Mouse (Mus musculus) liver, embryonic 13.5 days (tissue): ENCODE data around the gene Kdm5a. TPM values are rescaled to one million over a fixed set of nuclear protein-coding genes. Genes with fewer than 3 reads are reported as not detected.

ENCODE experiments used
- ATAC-seq: fragments of 200-750 bp; cut with Nextera tagmentation; 2 replicates; pipeline ENCODE4 v1.8.0; 2017; ENCODE audit warnings: low read depth, mild to moderate bottlenecking, moderate number of reproducible peaks, moderate library complexity
- DNase-seq: peaks from one replicate; pipeline ENCODE4 v3.0.0; 2022
- H3K27ac ChIP-seq: fragments of 300-500 bp; sonication (generic); 2 replicates; pipeline ENCODE4 v1.5.1; 2015; ENCODE audit warnings: moderate library complexity, mild to moderate bottlenecking, inconsistent platforms
- H3K27me3 ChIP-seq: fragments of 300-500 bp; sonication (generic); 2 replicates; pipeline ENCODE4 v1.6.1; 2015; ENCODE audit warnings: mild to moderate bottlenecking, inconsistent platforms
- H3K36me3 ChIP-seq: fragments of 300-500 bp; sonication (generic); 2 replicates; pipeline ENCODE4 v1.6.1; 2015; ENCODE audit warnings: mild to moderate bottlenecking, inconsistent platforms
- H3K4me1 ChIP-seq: fragments of 300-500 bp; sonication (generic); replicated peaks from 2 replicates; pipeline ENCODE4 v1.6.1; 2015; ENCODE audit warnings: inconsistent platforms
- H3K4me2 ChIP-seq: fragments of 300-500 bp; sonication (generic); 2 replicates; pipeline ENCODE4 v1.6.1; 2015; ENCODE audit warnings: inconsistent platforms, mild to moderate bottlenecking, moderate library complexity
- H3K4me3 ChIP-seq: fragments of 300-500 bp; sonication (generic); replicated peaks from 2 replicates; pipeline ENCODE4 v1.5.1; 2015; ENCODE audit warnings: mild to moderate bottlenecking, inconsistent platforms
- H3K9ac ChIP-seq: fragments of 300-500 bp; sonication (generic); 2 replicates; pipeline ENCODE4 v1.6.1; 2015; ENCODE audit warnings: mild to moderate bottlenecking, inconsistent platforms
- H3K9me3 ChIP-seq: fragments of 300-500 bp; sonication (generic); replicated peaks from 2 replicates; pipeline ENCODE4 v1.6.1; 2016; ENCODE audit warnings: inconsistent platforms
- WGBS: fragments of 180-500 bp; shearing (Covaris S2); methylation state at CpG from one replicate; pipeline ENCODE4 v1.1.7; 2015; ENCODE audit not compliant: insufficient replicate concordance; 5-methylcytosine and 5-hydroxymethylcytosine counted together
- polyA plus RNA-seq: library from polyadenylated mRNA; unstranded; fragments of >200 nt; fragmentation: Nextera tagmentation; extraction: Ambion mirVana; gene quantifications from 2 replicates; pipeline ENCODE4 v1.2.1, GENCODE M21; 2015

Gene Kdm5a
- polyA plus RNA-seq, 1 experiment from 2014 or later, result 21.8 TPM

- H3K27me3 ChIP-seq, result no peaks in the 10 kb centered on the region
- H3K9ac ChIP-seq, result no peak overlapping the region
- no peaks in the 10 kb centered on the region for H3K9me3 ChIP-seq
- 81% methylated on average over 14 of the region's 14 CpGs for WGBS
- peaks cover 29% of the 10 kb centered on the region for H3K36me3 ChIP-seq
- no peak overlapping the region for H3K27ac ChIP-seq
- H3K4me1 ChIP-seq, result no peaks in the 10 kb centered on the region
- H3K4me2 ChIP-seq, result no peak overlapping the region
- ATAC-seq, result no peak
- no peak for DNase-seq
- H3K4me3 ChIP-seq, result no peak overlapping the region
These were observed 79.7 kb downstream of the Kdm5a start for GRCm38 (mm10) chr6:120443363-120444355.

- H3K27me3 ChIP-seq, result no peaks in the 10 kb centered on the region
- H3K36me3 ChIP-seq, result no peaks in the 10 kb centered on the region
- WGBS, result 65% methylated on average over 3 of the region's 3 CpGs
- no peak overlapping the region for H3K4me2 ChIP-seq
- ATAC-seq (no peak), DNase-seq (no peak)
- H3K4me1 ChIP-seq, result peaks cover 32% of the 10 kb centered on the region
- no peaks in the 10 kb centered on the region for H3K9me3 ChIP-seq
- no peak overlapping the region for H3K9ac ChIP-seq
- H3K27ac ChIP-seq, result no peak overlapping the region
- H3K4me3 ChIP-seq, result no peak overlapping the region
These were observed 86.3 kb downstream of the Kdm5a start for GRCm38 (mm10) chr6:120450208-120450607.

DNA sequence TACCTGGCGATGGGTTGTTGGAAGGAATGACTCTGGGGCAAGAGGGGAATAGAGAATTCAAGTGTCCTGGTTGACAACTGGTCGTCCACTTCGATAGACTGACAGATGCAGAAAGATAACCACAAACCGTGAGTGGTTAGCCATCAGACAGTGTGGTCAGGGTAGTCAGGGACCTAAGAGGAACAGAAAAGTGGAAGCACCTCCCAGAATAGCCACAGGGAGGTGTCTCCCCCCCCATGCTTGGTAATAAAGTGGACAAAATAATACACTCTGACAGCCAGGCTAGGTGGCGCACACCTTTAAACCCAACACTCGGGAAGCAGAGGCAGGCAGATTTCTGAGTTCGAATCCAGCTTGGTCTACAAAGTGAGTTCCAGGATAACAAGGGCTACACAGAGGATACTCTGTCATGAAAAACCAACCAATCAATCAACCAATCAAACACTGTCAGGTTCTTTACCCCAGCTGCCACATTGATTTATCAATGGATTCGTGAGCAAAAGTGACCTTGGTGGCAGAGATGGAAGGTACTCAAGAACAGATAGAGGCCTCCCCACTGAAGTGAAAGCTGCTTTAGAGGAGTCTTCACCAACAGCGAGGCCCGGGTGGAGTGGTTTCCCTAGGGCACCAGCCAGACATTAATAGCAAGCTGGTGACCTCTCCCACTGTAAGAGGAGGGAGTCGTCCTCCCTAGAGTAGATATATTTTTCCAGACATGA is 88.6 kb downstream of the Kdm5a start:
- H3K27ac ChIP-seq, result no peak overlapping the region
- H3K4me3 ChIP-seq, result no peak overlapping the region
- no peak overlapping the region for H3K9ac ChIP-seq
- H3K27me3 ChIP-seq, result no peaks in the 10 kb centered on the region
- H3K4me1 ChIP-seq, result peaks cover 34% of the 10 kb centered on the region
- WGBS, result 27% methylated on average over 11 of the region's 11 CpGs
- no peak overlapping the region for H3K4me2 ChIP-seq
- H3K9me3 ChIP-seq, result no peaks in the 10 kb centered on the region
- ATAC-seq (no peak; the same call in 1 of the 2 replicates), DNase-seq (no peak)
- no peaks in the 10 kb centered on the region for H3K36me3 ChIP-seq

- Histone ChIP-seq H3K36me3 (no peaks in the 10 kb centered on the region), H3K4me3 (no peak overlapping the region), H3K27me3 (no peaks in the 10 kb centered on the region), H3K4me2 (no peak overlapping the region), H3K27ac (no peak overlapping the region), H3K9ac (no peak overlapping the region), H3K4me1 (peaks cover 34% of the 10 kb centered on the region), H3K9me3 (no peaks in the 10 kb centered on the region)
- no peak; the same call in 1 of the 2 replicates for ATAC-seq
- no peak for DNase-seq
- WGBS, result 21% methylated on average over 5 of the region's 5 CpGs
These were observed 89.2 kb downstream of the Kdm5a start for GRCm38 (mm10) chr6:120453103-120453445.

- no peak for DNase-seq
- no peaks in the 10 kb centered on the region for H3K9me3 ChIP-seq
- H3K4me3 ChIP-seq, result no peak overlapping the region
- no peaks in the 10 kb centered on the region for H3K36me3 ChIP-seq
- H3K9ac ChIP-seq, result no peak overlapping the region
- H3K4me2 ChIP-seq, result no peak overlapping the region
- 72% methylated on average over 3 of the region's 3 CpGs for WGBS
- no peak for ATAC-seq
- peaks cover 34% of the 10 kb centered on the region for H3K4me1 ChIP-seq
- H3K27me3 ChIP-seq, result no peaks in the 10 kb centered on the region
- H3K27ac ChIP-seq, result no peak overlapping the region
These were observed 89.6 kb downstream of the Kdm5a start for GRCm38 (mm10) chr6:120453556-120453955.

GRCm38 (mm10) chr6:120454627-120455077 is 90.7 kb downstream of the Kdm5a start:
- WGBS, result 11% methylated on average over 11 of the region's 11 CpGs
- Histone ChIP-seq H3K27me3 (no peaks in the 10 kb centered on the region), H3K9ac (no peak overlapping the region), H3K4me1 (peaks cover 34% of the 10 kb centered on the region), H3K9me3 (no peaks in the 10 kb centered on the region), H3K4me3 (no peak overlapping the region), H3K27ac (0 out of 2 replicates have a peak overlapping the region, but pooled peaks have one; percentile 2), H3K4me2 (peak overlapping the region; percentile 15), H3K36me3 (no peaks in the 10 kb centered on the region)
- DNase-seq, result no peak
- peak; percentile 49; the same call in 1 of the 2 replicates for ATAC-seq

DNA sequence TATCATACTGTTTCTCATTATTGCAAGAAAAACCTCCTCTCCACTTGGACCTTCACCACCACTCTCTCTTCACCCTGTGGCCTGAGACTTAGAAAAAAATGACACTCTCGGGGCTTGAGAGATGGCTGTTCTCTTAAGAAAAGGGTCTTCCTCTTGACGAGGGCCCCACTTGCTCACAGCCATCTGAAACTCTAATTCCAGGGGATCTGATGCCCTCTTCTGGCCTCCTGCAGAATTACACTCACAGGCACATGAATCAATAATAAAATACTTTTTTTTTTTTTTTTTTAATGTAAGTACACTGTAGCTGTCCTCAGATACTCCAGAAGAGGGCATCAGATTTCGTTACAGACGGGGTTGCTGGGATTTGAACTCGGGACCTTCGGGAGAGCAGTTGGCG is 93.2 kb downstream of the Kdm5a start:
- WGBS, result 54% methylated on average over 7 of the region's 7 CpGs
- peak; percentile 20 for DNase-seq

DNA sequence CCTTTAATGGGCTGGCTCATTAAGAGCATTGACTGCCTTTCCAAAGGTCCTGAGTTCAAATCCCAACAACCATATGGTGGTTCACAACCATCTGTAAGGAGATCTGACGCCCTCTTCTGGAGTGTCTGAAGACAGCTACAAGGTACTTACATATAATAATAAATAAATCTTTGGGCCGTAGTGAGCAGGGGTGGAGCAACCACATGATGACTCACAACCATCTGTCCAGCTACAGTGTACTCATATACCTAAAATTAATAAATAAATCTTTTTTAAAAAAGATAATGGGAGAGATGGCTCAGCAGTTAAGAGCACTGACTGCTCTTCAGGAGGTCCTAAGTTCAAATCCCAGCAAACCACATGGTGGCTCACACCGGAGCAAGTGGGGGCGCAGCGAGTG is 93.8 kb downstream of the Kdm5a start:
- no peak overlapping the region for H3K4me3 ChIP-seq
- WGBS, result 78% methylated on average over 5 of the region's 5 CpGs
- DNase-seq (no peak), ATAC-seq (no peak)
- H3K4me2 ChIP-seq, result no peak overlapping the region
- H3K36me3 ChIP-seq, result no peaks in the 10 kb centered on the region
- H3K9ac ChIP-seq, result no peak overlapping the region
- no peak overlapping the region for H3K27ac ChIP-seq
- H3K27me3 ChIP-seq, result peaks cover 14% of the 10 kb centered on the region
- H3K4me1 ChIP-seq, result peaks cover 26% of the 10 kb centered on the region
- no peaks in the 10 kb centered on the region for H3K9me3 ChIP-seq

More for the DNA sequence above, 93.2 kb downstream of the Kdm5a start:
- no peaks in the 10 kb centered on the region for H3K9me3 ChIP-seq
- H3K4me1 ChIP-seq, result peaks cover 27% of the 10 kb centered on the region
- no peak for ATAC-seq
- no peak overlapping the region for H3K27ac ChIP-seq
- no peaks in the 10 kb centered on the region for H3K36me3 ChIP-seq
- peaks cover 10% of the 10 kb centered on the region for H3K27me3 ChIP-seq
- no peak overlapping the region for H3K4me2 ChIP-seq
- H3K9ac ChIP-seq, result no peak overlapping the region
- H3K4me3 ChIP-seq, result no peak overlapping the region

DNA sequence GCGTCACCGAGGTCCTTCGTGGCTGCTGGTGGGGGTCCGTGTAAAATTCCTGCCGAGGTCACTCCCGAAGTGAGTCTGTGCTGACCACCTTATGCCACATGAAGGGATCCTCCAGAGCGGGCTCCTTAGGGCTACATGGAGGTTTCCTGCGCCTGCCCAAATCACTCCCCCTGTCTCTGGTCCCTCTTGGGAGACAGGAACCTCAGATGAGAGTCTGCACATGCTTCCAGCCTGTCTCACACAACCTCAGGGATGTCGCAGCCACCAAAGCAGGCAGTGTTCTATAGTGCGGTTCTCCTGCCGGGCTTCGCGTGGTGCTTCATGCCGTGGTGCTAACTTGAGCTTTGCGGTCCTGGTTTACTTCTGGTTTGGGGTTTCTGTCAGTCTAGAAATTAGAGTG is 97.3 kb downstream of the Kdm5a start:
- H3K27ac ChIP-seq, result no peak overlapping the region
- WGBS, result 65% methylated on average over 15 of the region's 15 CpGs
- DNase-seq, result no peak
- no peak overlapping the region for H3K4me3 ChIP-seq
- ATAC-seq, result no peak
- H3K9me3 ChIP-seq, result no peaks in the 10 kb centered on the region
- no peak overlapping the region for H3K9ac ChIP-seq
- H3K27me3 ChIP-seq, result peaks cover 16% of the 10 kb centered on the region
- H3K4me1 ChIP-seq, result peaks cover 35% of the 10 kb centered on the region
- no peak overlapping the region for H3K4me2 ChIP-seq
- H3K36me3 ChIP-seq, result no peaks in the 10 kb centered on the region

- ATAC-seq (no peak), DNase-seq (no peak)
- 57% methylated on average over 6 of the region's 6 CpGs for WGBS
- no peaks in the 10 kb centered on the region for H3K36me3 ChIP-seq
- H3K4me2 ChIP-seq, result no peak overlapping the region
- peaks cover 16% of the 10 kb centered on the region for H3K27me3 ChIP-seq
- H3K9ac ChIP-seq, result no peak overlapping the region
- H3K4me3 ChIP-seq, result no peak overlapping the region
- H3K9me3 ChIP-seq, result no peaks in the 10 kb centered on the region
- H3K27ac ChIP-seq, result no peak overlapping the region
- peaks cover 45% of the 10 kb centered on the region for H3K4me1 ChIP-seq
These were observed 98.3 kb downstream of the Kdm5a start for GRCm38 (mm10) chr6:120462251-120462650.

DNA sequence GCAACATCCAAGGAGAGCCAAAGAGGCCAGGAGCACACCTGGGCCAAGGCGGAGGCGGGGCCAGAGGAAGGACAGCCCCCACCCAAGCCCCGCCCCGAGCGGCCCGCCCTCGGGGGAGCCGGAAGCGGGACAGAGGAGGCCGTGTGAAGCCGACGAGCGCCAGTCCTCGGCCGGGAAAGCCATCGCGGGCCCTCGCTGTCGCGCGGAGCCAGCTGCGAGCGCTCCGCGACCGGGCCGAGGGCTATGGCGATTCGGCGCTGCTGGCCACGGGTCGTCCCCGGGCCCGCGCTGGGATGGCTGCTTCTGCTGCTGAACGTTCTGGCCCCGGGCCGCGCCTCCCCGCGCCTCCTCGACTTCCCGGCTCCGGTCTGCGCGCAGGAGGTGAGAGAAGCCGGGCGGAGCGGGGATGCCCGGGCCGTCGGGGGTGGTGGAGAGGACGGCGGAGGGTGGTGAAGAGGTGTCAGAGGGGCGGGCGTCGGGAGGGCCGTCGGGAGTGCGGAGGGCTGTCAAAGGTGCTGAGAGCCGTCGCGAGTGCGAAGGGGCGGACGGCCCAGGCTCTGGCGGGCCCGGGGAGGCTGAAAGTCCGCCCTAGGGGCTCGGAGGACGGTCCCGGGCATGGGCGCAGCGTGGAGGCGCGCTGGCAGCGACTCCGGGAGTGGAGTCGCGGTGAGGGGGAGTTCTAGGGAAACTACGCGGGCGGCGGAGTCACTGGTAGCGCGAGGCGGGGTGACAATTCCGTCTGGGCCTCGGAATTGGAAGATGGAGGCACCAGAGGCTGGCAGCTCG is 99.4 kb downstream of the Kdm5a start, which contains the start of gene Il17ra:
Gene Il17ra (plus strand): TSS at position 162 of the 786 bp plus-strand sequence.
- Histone ChIP-seq H3K4me1 (peaks cover 52% of the 10 kb centered on the region), H3K9ac (peak within 1 kb of the TSS; percentile 87), H3K4me2 (peak within 1 kb of the TSS; percentile 99), H3K36me3 (no peaks in the 10 kb centered on the region), H3K9me3 (no peaks in the 10 kb centered on the region), H3K27ac (peak within 1 kb of the TSS; percentile 74), H3K4me3 (peak within 1 kb of the TSS; percentile 83), H3K27me3 (peaks cover 16% of the 10 kb centered on the region)
- ATAC-seq (peak; percentile 88), DNase-seq (peak; percentile 78)
- WGBS, result under 1% methylated on average over 89 of the region's 90 CpGs
